ENCODE assay signal across 8 mouse cellular contexts in genomic region chr5:138994108-138994785, GRCm38 (mm10). TPM values are rescaled to one million over a fixed set of nuclear protein-coding genes. Genes with fewer than 3 reads are reported as not detected.
DNase-seq lines count a peak whose midpoint lies in the region; ATAC-seq and TF ChIP-seq lines count a peak whose summit lies in the region.

No protein-coding gene starts in this region.

- peaks cover 73% of the 10 kb centered on the region for H3K27me3 ChIP-seq in embryonic facial prominence, embryonic 14.5 days (replicated peaks; ENCODE audit: control insufficient read depth, insufficient read depth, low read length)
- H3K27me3 ChIP-seq in intestine, embryonic 14.5 days (replicated peaks; ENCODE audit: control insufficient read depth, insufficient read depth, low read length): peaks cover 32% of the 10 kb centered on the region
- H3K27me3 ChIP-seq in liver, postnatal 0 days (ENCODE audit: insufficient read depth, low read length): peaks cover 79% of the 10 kb centered on the region

- TF ChIP-seq CTCF in gastrocnemius, adult 2 months (IDR thresholded peaks at IDR 0.05): no peak
- TF ChIP-seq CTCF in liver, postnatal 0 days (IDR thresholded peaks at IDR 0.05; ENCODE audit: low read depth): no peak

- peaks cover 13% of the 10 kb centered on the region for H3K36me3 ChIP-seq in ES-E14 (ENCODE audit: control insufficient read depth, insufficient read depth, low read length, poor library complexity, severe bottlenecking)
- H3K36me3 ChIP-seq in embryonic facial prominence, embryonic 14.5 days (ENCODE audit: control insufficient read depth, insufficient read depth, low read length): no peaks in the 10 kb centered on the region
- H3K36me3 ChIP-seq in intestine, embryonic 14.5 days (ENCODE audit: control insufficient read depth, insufficient read depth, low read length): peaks cover 5% of the 10 kb centered on the region; the same call in 1 of the 2 replicates
- H3K36me3 ChIP-seq in liver, postnatal 0 days (replicated peaks; ENCODE audit: insufficient read depth, low read length): no peaks in the 10 kb centered on the region

- H3K4me3 ChIP-seq in gastrocnemius, adult 2 months: peak overlapping the region; percentile 95
- H3K4me3 ChIP-seq in ES-E14 (ENCODE audit: insufficient read depth in 1 of 2, low read depth in 1 of 2, low read length in 2 of 2, poor library complexity in 1 of 2, severe bottlenecking in 1 of 2): peak overlapping the region; percentile 69 to 94
- H3K4me3 ChIP-seq in embryonic facial prominence, embryonic 14.5 days (ENCODE audit: low read depth, low read length): peak overlapping the region; percentile 73
- peak overlapping the region; percentile 84 for H3K4me3 ChIP-seq in intestine, embryonic 14.5 days (ENCODE audit: low read depth, low read length)
- H3K4me3 ChIP-seq in liver, postnatal 0 days (ENCODE audit: low read depth, low read length): peak overlapping the region; percentile 56

- peak overlapping the region; percentile 81 for H3K9ac ChIP-seq in ES-E14 (ENCODE audit: insufficient read depth, low read depth, low read length, poor library complexity, severe bottlenecking)
- H3K9ac ChIP-seq in embryonic facial prominence, embryonic 14.5 days (ENCODE audit: low read depth, low read length): peak overlapping the region; percentile 78
- peak overlapping the region; percentile 80 for H3K9ac ChIP-seq in intestine, embryonic 14.5 days (ENCODE audit: low read length)
- H3K9ac ChIP-seq in liver, postnatal 0 days (replicated peaks): peak overlapping the region; percentile 34; the same call in 1 of the 2 replicates

- peak overlapping the region; percentile 99 for H3K27ac ChIP-seq in gastrocnemius, adult 2 months
- H3K27ac ChIP-seq in ES-E14 (ENCODE audit: insufficient read depth, low read depth, low read length, poor library complexity, severe bottlenecking): no peak overlapping the region; the same call in 1 of the 2 replicates
- peak overlapping the region; percentile 92 for H3K27ac ChIP-seq in embryonic facial prominence, embryonic 14.5 days (replicated peaks; ENCODE audit: low read depth, low read length)
- H3K27ac ChIP-seq in intestine, embryonic 14.5 days (ENCODE audit: low read depth): peak overlapping the region; percentile 89
- 0 out of 2 replicates have a peak overlapping the region, but pooled peaks have one; percentile 48 for H3K27ac ChIP-seq in liver, postnatal 0 days (ENCODE audit: low read depth)

- H3K4me1 ChIP-seq in ES-E14 (ENCODE audit: control insufficient read depth in 2 of 2, insufficient read depth in 2 of 2, low read length in 2 of 2, poor library complexity in 1 of 2): peaks cover 5 to 32% of the 10 kb centered on the region in 2 experiments
- H3K4me1 ChIP-seq in embryonic facial prominence, embryonic 14.5 days (ENCODE audit: control insufficient read depth, insufficient read depth, low read length): peaks cover 50% of the 10 kb centered on the region
- peaks cover 29% of the 10 kb centered on the region for H3K4me1 ChIP-seq in intestine, embryonic 14.5 days (replicated peaks; ENCODE audit: control insufficient read depth, insufficient read depth, low read length)
- peaks cover 28% of the 10 kb centered on the region for H3K4me1 ChIP-seq in liver, postnatal 0 days (ENCODE audit: insufficient read depth)

- WGBS in embryonic facial prominence, embryonic 14.5 days: under 1% methylated on average over 28 of the region's 48 CpGs
- WGBS in intestine, embryonic 14.5 days: 1% methylated on average over 47 of the region's 48 CpGs
- under 1% methylated on average over 43 of the region's 48 CpGs for WGBS in liver, postnatal 0 days (ENCODE audit: insufficient replicate concordance)

- H3K9me3 ChIP-seq in ES-E14 (ENCODE audit: control insufficient read depth, insufficient read depth, low read depth, low read length): no peaks in the 10 kb centered on the region
- no peaks in the 10 kb centered on the region for H3K9me3 ChIP-seq in embryonic facial prominence, embryonic 14.5 days (ENCODE audit: control insufficient read depth, low read length)
- H3K9me3 ChIP-seq in intestine, embryonic 14.5 days (ENCODE audit: control insufficient read depth, low read length): no peaks in the 10 kb centered on the region
- no peaks in the 10 kb centered on the region for H3K9me3 ChIP-seq in liver, postnatal 0 days (ENCODE audit: low read length)

- peak; percentile 3; the same call in 1 of the 2 replicates for ATAC-seq in embryonic facial prominence, embryonic 14.5 days (ENCODE audit: low read depth)
- ATAC-seq in intestine, embryonic 14.5 days (replicated peaks; ENCODE audit: low FRiP score, low TSS enrichment, low read depth): peak; percentile 32; the same call in 1 of the 2 replicates
- ATAC-seq in liver, postnatal 0 days: 0 out of 2 replicates have a peak, but pooled peaks have one; percentile 5
- no peak for ATAC-seq in CD4-positive, CD25-positive, alpha-beta regulatory T cell, adult 4 months

- H3K4me2 ChIP-seq in embryonic facial prominence, embryonic 14.5 days (ENCODE audit: low read depth, low read length): peak overlapping the region; percentile 89
- H3K4me2 ChIP-seq in intestine, embryonic 14.5 days (ENCODE audit: low read length): peak overlapping the region; percentile 92
- peak overlapping the region; percentile 85 for H3K4me2 ChIP-seq in liver, postnatal 0 days (ENCODE audit: low read depth, low read length)

- TF ChIP-seq EP300 in liver, postnatal 0 days (IDR thresholded peaks at IDR 0.05; ENCODE audit: low read depth): no peak

- intact Hi-C loops in gastrocnemius, adult 2 months (cut with DNase I): loop anchor here (2.0 to 5.0 kb wide), 3 partner anchors 15 to 62 kb away; no protein-coding TSS in a partner anchor

- peak; percentile 65 for DNase-seq in gastrocnemius, adult 2 months
- no peak for DNase-seq in gastrocnemius, postnatal 4 days (ENCODE audit: low spot score in 2 of 2)
- DNase-seq in ES-E14 (ENCODE audit: low read depth, low spot score): no peak
- peak; percentile 46 for DNase-seq in embryonic facial prominence, embryonic 14.5 days (ENCODE audit: low spot score)
- DNase-seq in intestine, embryonic 14.5 days (ENCODE audit: low spot score): no peak
- DNase-seq in liver, postnatal 0 days: peak; percentile 33
- DNase-seq in right cerebral cortex, postnatal 25 days: peak; percentile 27

- in situ Hi-C loops in ES-E14 (cut with MboI; ENCODE audit: low sequenced_read_pairs in 2 of 2, unreplicated experiment in 2 of 2): loop anchor here in 1 of 2 experiments (10.0 kb wide), 1 partner anchor 911 kb away; the partner anchor contains the start of gene Elfn1

TF ChIP-seq in ES-E14, 5 proteins besides CTCF, POLR2A, EP300 and RAD21:
- no peak for TF ChIP-seq ZNF384 (IDR thresholded peaks at IDR 0.05; ENCODE audit: low read depth, low read length)
- no peak for TF ChIP-seq HCFC1 (IDR thresholded peaks at IDR 0.05; ENCODE audit: borderline replicate concordance, insufficient read depth, low read length)
- TF ChIP-seq MAFK (IDR thresholded peaks at IDR 0.05; ENCODE audit: insufficient read depth, low read depth, low read length): no peak
- no peak for TF ChIP-seq CHD2 (IDR thresholded peaks at IDR 0.05; ENCODE audit: low read depth, low read length)
- no peak for TF ChIP-seq ZC3H11A (IDR thresholded peaks at IDR 0.05; ENCODE audit: borderline replicate concordance, low read depth, low read length)

RNA-seq across cellular contexts. Expression of gene Pdgfa, which starts 2.9 kb away (rescaled TPM):
- total RNA-seq in gastrocnemius, adult 2 months (2021): 10 to 100 TPM; 17.8 to 27.4 TPM
- 10 to 100 TPM; 39.3 to 39.7 TPM for total RNA-seq in gastrocnemius, postnatal 4 days (2021)
- 81.5 and 84.9 TPM in 2 replicates for total RNA-seq in ES-E14 (2012; rRNA removed)
- 65.7 and 73.2 TPM in 2 replicates for polyA plus RNA-seq in embryonic facial prominence, embryonic 14.5 days (2014; fragmentation: Nextera tagmentation; extraction: Ambion mirVana)
- polyA plus RNA-seq in intestine, embryonic 14.5 days (2014; fragmentation: Nextera tagmentation; extraction: Ambion mirVana): 69.2 and 78.4 TPM in 2 replicates
- 2.5 and 2.9 TPM in 2 replicates for polyA plus RNA-seq in liver, postnatal 0 days (2015; fragmentation: Nextera tagmentation; extraction: Ambion mirVana)
- polyA plus RNA-seq in CD4-positive, CD25-positive, alpha-beta regulatory T cell, adult 4 months (2017; shearing (Covaris generic)): not detected

Comparison
In these comparisons a context has a peak if more than half of its experiments do, and no peak if none do; other contexts are left out.
1. DNase-seq: peak in gastrocnemius, adult 2 months (single experiment), embryonic facial prominence, embryonic 14.5 days (single experiment), liver, postnatal 0 days (single experiment) and right cerebral cortex, postnatal 25 days (single experiment); none in gastrocnemius, postnatal 4 days (0 of 2), ES-E14 (single experiment) and intestine, embryonic 14.5 days (single experiment).
2. RNA of gene Pdgfa, which starts 2.9 kb away (polyA plus RNA-seq): 69.2 to 78.4 TPM in intestine, embryonic 14.5 days and 65.7 to 73.2 TPM in embryonic facial prominence, embryonic 14.5 days; 2.5 to 2.9 TPM in liver, postnatal 0 days and not detected in CD4-positive, CD25-positive, alpha-beta regulatory T cell, adult 4 months; every median in the first group is over 10 times any median in the second.
3. Peak in every context shown above with its lines, with median percentiles within 50 percentile points of each other: H3K4me3 ChIP-seq, H3K9ac ChIP-seq and H3K4me2 ChIP-seq.